Mouse (Mus musculus) limb, embryonic 10.5 days (tissue): ENCODE results near the gene Gimap7. TPM values are rescaled to one million over a fixed set of nuclear protein-coding genes. Genes with fewer than 3 reads are reported as not detected.
A peak's percentile ranks its signal among the peaks of the same experiment; 100 is the strongest.
"Not testable (repeated sequence)": the region's sequence is repeated elsewhere in the genome, so short reads cannot be mapped to it uniquely, and the experiment has no call there.

Source experiments
- DNase-seq: peaks from one replicate; pipeline ENCODE4 v3.0.0-alpha.2; 2017; ENCODE audit warnings: low spot score
- H3K27ac ChIP-seq: fragments of 300-500 bp; sonication (generic); 2 replicates; pipeline ENCODE4 v1.5.1; 2016; ENCODE audit warnings: mild to moderate bottlenecking
- H3K27me3 ChIP-seq: fragments of 300-500 bp; sonication (generic); 2 replicates; pipeline ENCODE4 v1.6.1; 2016; ENCODE audit warnings: low read depth, mild to moderate bottlenecking; ENCODE audit not compliant: poor library complexity, severe bottlenecking
- H3K36me3 ChIP-seq: fragments of 300-500 bp; sonication (generic); 2 replicates; pipeline ENCODE4 v1.6.1; 2016; ENCODE audit warnings: mild to moderate bottlenecking, moderate library complexity
- H3K4me1 ChIP-seq: fragments of 300-500 bp; sonication (generic); 2 replicates; pipeline ENCODE4 v1.6.1; 2016
- H3K4me3 ChIP-seq: fragments of 300-500 bp; sonication (generic); 2 replicates; pipeline ENCODE4 v1.5.1; 2016; ENCODE audit warnings: mild to moderate bottlenecking, moderate library complexity
- H3K9me3 ChIP-seq: fragments of 300-500 bp; sonication (generic); replicated peaks from 2 replicates; pipeline ENCODE4 v1.6.1; 2016; ENCODE audit warnings: mild to moderate bottlenecking
- WGBS: fragments of 180-500 bp; shearing (Covaris S2); methylation state at CpG from one replicate; pipeline ENCODE4 v1.1.7; 2016; 5-methylcytosine and 5-hydroxymethylcytosine counted together
- polyA plus RNA-seq: library from polyadenylated mRNA; unstranded; fragments of >200 nt; fragmentation: Nextera tagmentation; extraction: Ambion mirVana; gene quantifications from 2 replicates; pipeline ENCODE4 v1.2.1, GENCODE M21; 2016

The Gimap7 gene
- polyA plus RNA-seq, 1 experiment from 2014 or later: not detected

DNA sequence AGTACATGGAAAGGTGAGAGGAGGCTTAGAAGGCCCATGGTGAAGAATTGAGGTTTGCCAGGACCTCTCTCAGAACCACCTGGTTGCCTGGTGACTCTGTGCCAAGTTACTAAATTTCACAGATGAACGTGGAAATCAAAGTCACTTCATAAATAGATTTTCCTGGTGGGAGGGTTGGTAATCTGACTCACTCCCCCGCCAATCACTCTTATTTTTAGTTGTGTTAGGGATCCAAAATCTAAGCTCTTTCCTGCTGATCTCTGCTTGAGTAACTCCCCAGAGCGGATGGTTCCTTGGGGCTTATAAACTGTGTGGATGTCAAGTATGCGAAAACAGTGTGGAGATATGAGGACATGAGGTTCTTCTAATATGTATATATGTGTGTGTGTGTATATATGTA is 36.1 kb upstream of the Gimap7 start:
- Histone ChIP-seq H3K27ac (no peak overlapping the region), H3K4me1 (no peaks in the 10 kb centered on the region), H3K4me3 (no peak overlapping the region), H3K9me3 (no peaks in the 10 kb centered on the region), H3K27me3 (no peaks in the 10 kb centered on the region), H3K36me3 (no peaks in the 10 kb centered on the region)
- DNase-seq: no peak
- 89% methylated on average over 4 of the region's 4 CpGs for WGBS

DNA sequence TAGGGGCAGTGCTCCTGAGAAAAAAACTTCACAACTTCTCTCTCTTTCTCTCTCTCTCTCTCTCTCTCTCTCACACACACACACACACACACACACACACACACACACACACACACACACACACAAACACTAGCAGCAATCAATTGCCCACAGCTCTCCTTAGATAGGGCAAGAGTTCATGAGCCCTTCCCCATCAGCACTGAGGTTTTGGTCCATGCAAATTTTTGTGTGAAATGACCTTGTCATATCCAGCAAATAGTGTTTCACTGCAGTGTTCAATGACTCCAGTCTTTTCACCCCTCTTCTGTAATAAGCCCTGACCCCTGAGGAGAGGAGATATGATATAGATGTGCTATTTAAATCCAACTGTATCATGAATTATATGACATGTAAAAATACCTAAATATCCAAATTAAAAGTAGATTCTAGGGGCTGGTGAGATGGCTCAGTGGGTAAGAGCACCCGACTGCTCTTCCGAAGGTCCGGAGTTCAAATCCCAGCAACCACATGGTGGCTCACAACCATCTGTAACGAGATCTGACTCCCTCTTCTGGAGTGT is 35.1 kb upstream of the Gimap7 start:
- not testable (repeated sequence) for H3K9me3 ChIP-seq, DNase-seq, H3K4me3 ChIP-seq, H3K36me3 ChIP-seq, H3K27ac ChIP-seq, H3K27me3 ChIP-seq, H3K4me1 ChIP-seq
- WGBS: 92% methylated on average over 4 of the region's 4 CpGs

DNA sequence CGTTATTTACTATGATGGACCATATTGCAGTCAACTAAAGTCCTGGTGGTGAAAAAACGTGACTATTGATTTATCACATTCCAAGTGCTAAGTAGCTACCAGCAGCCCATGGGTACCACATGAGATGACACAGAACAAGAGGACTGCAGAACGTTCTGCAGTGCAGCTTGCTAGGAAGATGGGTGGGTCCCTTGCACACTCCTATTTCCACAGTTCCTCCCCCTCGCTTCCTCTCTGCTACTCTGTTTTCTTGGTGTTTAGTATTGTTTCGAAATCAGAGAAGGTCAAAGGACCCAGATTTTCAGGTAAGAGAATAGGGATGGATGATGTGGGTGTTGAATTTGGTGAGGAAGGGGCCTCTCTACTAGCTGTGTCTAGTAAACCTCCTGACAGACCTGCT is 34.1 kb upstream of the Gimap7 start, which contains the start of gene Gimap4:
Gimap4 (plus strand) TSS at position 231 of the 400 bp plus-strand sequence.
- no peaks in the 10 kb centered on the region for H3K4me1 ChIP-seq
- 75% methylated on average over 5 of the region's 5 CpGs for WGBS
- H3K4me3 ChIP-seq: no peak within 1 kb of the TSS
- H3K27me3 ChIP-seq: no peaks in the 10 kb centered on the region
- no peaks in the 10 kb centered on the region for H3K9me3 ChIP-seq
- no peak for DNase-seq
- no peak within 1 kb of the TSS for H3K27ac ChIP-seq
- H3K36me3 ChIP-seq: no peaks in the 10 kb centered on the region

DNA sequence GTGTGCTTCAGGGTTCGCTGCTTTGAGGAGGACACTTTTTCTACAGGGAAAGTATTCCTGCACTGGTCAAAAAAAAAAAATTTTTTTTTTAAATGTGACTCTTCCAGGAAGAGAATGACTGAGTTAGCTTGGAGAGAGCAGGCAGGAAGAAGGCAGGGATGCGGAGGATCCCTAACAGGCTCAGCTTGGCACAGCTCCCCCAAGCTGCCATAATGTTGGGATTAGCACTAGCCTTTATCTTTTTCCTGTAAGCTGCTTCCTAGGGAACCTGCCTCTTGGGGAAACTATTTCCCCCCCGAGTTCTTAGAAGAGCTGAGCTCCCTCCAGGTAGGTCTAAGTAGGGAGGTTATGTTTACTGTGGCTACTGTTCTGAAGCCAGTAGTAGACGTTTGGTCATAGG is 33.6 kb upstream of the Gimap7 start:
- Histone ChIP-seq H3K27ac (no peak overlapping the region), H3K36me3 (no peaks in the 10 kb centered on the region), H3K9me3 (no peaks in the 10 kb centered on the region), H3K4me1 (no peaks in the 10 kb centered on the region), H3K27me3 (no peaks in the 10 kb centered on the region), H3K4me3 (no peak overlapping the region)
- DNase-seq: no peak
- 70% methylated on average over 4 of the region's 4 CpGs for WGBS

DNA sequence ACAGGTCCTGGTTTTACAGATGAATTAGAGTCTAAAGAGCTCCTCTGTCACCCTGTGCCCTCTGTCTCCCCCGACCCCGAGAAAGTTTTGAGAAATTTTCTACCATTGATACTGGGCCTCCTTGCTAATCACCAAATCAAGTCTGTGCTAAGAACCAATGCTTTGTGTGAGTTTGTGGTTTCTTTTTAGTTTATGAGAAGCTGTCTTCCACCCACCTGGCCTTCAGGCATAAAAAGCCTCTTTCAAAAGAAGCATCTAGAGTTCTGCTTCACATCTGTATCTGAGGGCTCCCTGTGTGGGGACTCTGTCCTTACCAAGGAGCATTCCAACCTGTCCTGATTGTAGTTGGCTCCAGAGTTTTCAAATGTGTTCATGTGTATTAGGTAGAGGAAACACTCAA is 33.2 kb upstream of the Gimap7 start:
- no peak overlapping the region for H3K27ac ChIP-seq
- H3K27me3 ChIP-seq: no peaks in the 10 kb centered on the region
- no peak for DNase-seq
- H3K4me3 ChIP-seq: no peak overlapping the region
- no peaks in the 10 kb centered on the region for H3K9me3 ChIP-seq
- no peaks in the 10 kb centered on the region for H3K36me3 ChIP-seq
- WGBS: 98% methylated on average over 2 of the region's 2 CpGs
- no peaks in the 10 kb centered on the region for H3K4me1 ChIP-seq

DNA sequence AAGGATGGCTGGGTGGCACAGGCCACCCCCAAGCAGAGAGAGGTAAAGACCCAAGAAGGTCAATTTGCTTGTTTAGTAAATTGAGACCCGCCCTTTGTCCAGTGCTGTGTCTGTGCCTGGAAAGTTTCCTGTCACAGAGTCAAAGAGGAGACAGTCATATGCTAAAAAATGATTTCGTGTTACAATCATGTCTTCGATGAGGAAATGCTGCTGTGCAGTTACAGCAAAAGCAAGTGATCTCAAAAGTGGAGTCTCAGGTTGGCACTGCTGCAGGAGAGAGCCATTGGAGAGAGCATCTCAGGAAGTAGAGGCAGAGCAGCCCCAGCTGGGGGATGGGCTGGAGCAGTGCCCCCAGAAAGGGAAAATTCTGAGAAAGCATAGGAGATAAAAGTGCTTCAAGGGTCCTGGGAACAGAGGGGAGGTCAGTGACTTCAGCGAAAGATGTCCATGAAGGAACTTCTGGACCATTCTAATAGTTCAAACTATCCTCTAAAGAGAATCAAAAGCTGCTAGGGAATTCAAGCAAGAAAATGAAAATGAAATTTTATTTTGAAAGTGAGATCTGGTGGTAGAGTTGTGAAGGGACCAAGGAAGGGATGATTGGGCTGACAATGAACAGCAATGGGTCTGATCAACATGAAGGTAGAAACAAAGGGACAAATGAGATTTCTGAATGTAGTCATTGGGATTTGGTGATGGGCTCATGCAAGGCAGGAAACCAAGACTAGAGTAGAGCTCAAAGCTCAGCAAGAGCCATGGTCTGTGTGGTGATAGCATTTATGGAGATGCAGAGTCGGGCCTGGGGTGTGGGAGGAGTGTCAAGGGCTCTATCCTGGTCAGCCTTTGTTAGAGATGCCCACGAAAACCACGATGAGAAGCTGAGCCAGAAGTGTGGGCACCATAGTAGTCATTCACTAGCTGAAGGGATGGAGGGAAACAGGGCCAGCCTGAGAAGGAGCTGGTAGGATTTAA is 32.4 kb upstream of the Gimap7 start:
- no peak for DNase-seq
- Histone ChIP-seq H3K4me1 (no peaks in the 10 kb centered on the region), H3K27me3 (no peaks in the 10 kb centered on the region), H3K27ac (no peak overlapping the region), H3K4me3 (no peak overlapping the region), H3K36me3 (no peaks in the 10 kb centered on the region), H3K9me3 (no peaks in the 10 kb centered on the region)
- 89% methylated on average over 7 of the region's 7 CpGs for WGBS

DNA sequence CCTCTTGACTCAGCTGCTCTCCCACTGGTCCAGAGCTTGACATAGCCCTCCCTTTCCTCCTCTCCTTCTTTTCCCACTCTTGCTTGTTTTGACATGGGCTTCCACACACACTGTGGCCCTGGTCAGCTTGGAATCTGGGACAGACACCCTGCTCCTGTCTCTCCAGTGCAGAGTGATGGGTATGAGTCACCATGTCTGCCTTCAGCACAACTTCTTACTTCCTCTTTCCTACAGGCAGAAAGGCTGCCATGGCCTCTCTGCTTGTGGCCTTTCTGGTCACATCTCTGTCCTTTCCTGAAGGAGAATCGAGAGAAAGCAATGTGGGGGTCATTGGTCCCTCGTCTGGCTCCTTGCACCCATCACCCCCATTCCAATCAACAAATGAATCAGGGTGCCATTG is 31.3 kb upstream of the Gimap7 start:
- H3K4me1 ChIP-seq: no peaks in the 10 kb centered on the region
- H3K27ac ChIP-seq: no peak overlapping the region
- no peaks in the 10 kb centered on the region for H3K36me3 ChIP-seq
- DNase-seq: no peak
- 71% methylated on average over 2 of the region's 2 CpGs for WGBS
- H3K9me3 ChIP-seq: no peaks in the 10 kb centered on the region
- H3K27me3 ChIP-seq: no peaks in the 10 kb centered on the region
- H3K4me3 ChIP-seq: no peak overlapping the region

DNA sequence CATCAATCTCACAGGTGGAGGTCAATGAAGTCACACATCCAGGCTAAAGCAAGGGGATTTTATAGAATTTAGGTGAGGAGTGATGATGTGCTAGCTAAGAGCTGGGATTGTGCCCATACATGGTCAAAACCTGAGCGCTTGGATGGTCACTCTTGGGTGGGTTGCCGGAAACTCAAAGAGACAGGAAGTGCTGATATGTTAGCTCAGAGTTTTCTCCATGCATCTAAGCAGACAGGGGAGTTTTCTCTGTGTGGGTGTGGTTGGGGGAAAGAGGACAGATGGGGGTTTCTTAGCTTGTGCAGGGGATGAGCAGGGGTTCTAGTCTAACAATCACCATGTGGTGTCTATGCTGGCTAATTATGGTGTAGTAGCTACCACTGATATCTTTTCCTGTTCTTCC is 29.1 kb upstream of the Gimap7 start:
- no peaks in the 10 kb centered on the region for H3K36me3 ChIP-seq
- DNase-seq: no peak
- H3K4me3 ChIP-seq: no peak overlapping the region
- no peaks in the 10 kb centered on the region for H3K27me3 ChIP-seq
- H3K27ac ChIP-seq: no peak overlapping the region
- WGBS: 87% methylated on average over 2 of the region's 2 CpGs
- H3K9me3 ChIP-seq: no peaks in the 10 kb centered on the region
- H3K4me1 ChIP-seq: no peaks in the 10 kb centered on the region

DNA sequence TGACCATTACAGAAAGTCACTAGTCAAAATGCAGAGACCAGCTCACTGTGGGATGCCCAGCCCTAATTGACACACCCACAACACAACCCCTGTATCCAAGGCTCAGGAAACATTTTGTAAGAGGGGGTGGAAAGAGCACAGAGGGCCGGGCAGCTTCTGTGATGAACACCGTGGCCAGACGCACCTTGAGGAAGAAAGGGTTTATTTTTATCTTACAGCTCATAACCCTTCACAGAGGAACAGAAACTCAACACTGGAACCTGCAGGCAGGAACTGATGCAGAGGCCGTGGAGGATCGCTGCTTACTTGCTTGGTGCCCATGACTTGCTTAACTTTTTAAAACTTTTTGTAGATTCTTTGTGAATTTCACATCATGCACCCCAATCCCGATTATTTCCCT is 25.5 kb upstream of the Gimap7 start:
- Histone ChIP-seq H3K36me3 (no peaks in the 10 kb centered on the region), H3K27me3 (no peaks in the 10 kb centered on the region), H3K27ac (no peak overlapping the region), H3K4me3 (no peak overlapping the region), H3K4me1 (no peaks in the 10 kb centered on the region), H3K9me3 (no peaks in the 10 kb centered on the region)
- no peak for DNase-seq
- WGBS: 92% methylated on average over 6 of the region's 6 CpGs

DNA sequence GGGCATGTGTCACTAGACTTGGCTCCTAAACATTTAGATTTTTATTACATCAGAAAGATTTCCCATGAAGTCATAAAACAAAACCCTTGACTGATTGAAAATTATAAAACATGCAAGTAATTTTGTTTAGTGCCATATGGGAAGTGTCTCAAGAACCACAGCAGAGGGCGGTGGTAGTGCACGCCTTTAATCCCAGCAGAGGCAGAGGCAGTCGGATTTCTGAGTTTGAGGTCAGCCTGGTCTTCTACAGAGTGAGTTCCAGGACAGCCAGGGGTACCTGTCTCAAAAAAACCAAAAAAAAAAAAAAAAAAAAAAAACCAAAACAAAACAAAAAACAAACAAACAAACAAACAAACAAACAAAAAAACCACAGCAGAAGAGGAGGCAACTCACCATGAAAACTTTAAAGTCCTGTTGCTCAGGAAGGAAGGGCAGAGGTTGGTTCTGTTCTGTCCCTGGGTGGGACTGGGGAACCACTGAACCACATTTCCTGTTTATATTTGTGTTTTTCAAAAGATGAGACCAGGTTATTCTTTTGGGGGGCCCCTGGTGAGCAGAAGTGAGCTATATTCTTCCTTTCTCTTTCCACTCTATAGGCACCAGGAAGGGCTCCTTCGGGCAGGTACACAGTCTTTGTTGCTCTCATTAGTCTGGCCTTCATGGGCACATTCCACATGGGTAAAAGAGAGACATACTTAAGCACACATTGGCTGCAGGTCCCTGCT is 21.4 kb upstream of the Gimap7 start:
- H3K4me3 ChIP-seq: no peak overlapping the region
- no peaks in the 10 kb centered on the region for H3K36me3 ChIP-seq
- 84% methylated on average over 4 of the region's 4 CpGs for WGBS
- H3K9me3 ChIP-seq: no peaks in the 10 kb centered on the region
- H3K4me1 ChIP-seq: no peaks in the 10 kb centered on the region
- H3K27ac ChIP-seq: no peak overlapping the region
- H3K27me3 ChIP-seq: no peaks in the 10 kb centered on the region
- DNase-seq: peak; percentile 26

DNA sequence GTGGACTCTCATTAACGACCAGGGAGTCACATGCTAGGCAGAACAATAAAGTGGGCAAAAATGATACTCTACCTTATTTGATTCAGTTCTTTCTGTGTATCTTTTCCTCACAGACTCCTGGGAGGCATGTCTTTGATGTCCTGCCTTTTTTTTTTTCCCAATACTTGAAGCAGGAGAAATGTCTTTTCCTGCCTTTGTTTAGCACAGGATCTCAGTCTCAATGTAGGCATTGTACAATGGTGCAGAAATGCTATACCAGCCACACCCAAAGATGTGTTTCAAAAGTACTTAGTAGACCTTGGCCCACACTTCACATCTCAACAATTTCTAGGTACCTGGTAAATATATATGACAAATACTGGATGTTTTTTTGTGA is 20.9 kb upstream of the Gimap7 start:
- no peak for DNase-seq
- no peak overlapping the region for H3K4me3 ChIP-seq
- no peaks in the 10 kb centered on the region; the same call in 1 of the 2 replicates for H3K4me1 ChIP-seq
- H3K36me3 ChIP-seq: no peaks in the 10 kb centered on the region
- no peaks in the 10 kb centered on the region for H3K9me3 ChIP-seq
- no peak overlapping the region for H3K27ac ChIP-seq
- WGBS: 61% methylated on average over 1 of the region's 1 CpGs
- H3K27me3 ChIP-seq: no peaks in the 10 kb centered on the region

DNA sequence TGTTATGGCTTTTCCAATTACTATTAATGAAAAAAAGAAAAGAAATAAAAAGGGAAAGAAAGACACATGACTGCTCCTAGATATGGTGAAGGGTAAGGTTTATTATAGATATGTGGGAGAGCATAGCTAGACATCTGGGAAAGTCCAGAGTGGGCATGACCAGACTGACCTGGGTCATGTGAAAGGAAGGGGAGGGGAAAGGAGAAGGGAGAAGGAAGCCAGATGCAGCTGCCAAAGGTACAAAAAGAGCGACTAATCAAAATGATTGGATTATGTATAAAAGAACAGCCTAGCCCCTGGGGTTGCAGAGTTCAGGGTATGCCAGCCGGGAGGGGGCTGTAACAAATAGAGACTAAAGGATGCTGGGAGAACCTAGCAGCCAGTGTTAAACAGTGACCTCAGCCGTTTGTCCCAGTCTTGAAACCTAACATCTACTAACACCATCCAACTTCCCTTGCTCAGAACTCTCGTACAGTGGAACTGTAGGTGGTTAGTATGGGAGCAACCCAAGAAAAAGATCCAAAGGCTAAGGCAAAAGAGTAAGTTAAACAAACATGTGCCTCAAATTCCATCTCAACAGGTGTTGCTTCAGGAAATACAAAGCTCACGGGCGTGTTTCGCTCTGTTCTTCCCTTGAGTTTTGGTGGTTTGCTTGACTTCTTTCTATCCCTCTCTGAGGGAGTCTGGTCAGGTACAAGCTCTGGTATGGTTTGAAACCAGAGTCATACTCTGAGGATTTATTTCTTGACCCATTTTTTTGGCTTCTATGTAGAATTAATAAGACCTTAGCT is 20.2 kb upstream of the Gimap7 start:
- peaks cover 2% of the 10 kb centered on the region; the same call in 1 of the 2 replicates for H3K4me1 ChIP-seq
- H3K27ac ChIP-seq: no peak overlapping the region
- no peaks in the 10 kb centered on the region for H3K36me3 ChIP-seq
- DNase-seq: peak; percentile 18
- WGBS: 87% methylated on average over 7 of the region's 7 CpGs
- no peaks in the 10 kb centered on the region for H3K27me3 ChIP-seq
- no peaks in the 10 kb centered on the region for H3K9me3 ChIP-seq
- H3K4me3 ChIP-seq: no peak overlapping the region
